Mouse (Mus musculus): ENCODE measurements around the gene Prkx. TPM values are rescaled to one million over a fixed set of nuclear protein-coding genes. Genes with fewer than 3 reads are reported as not detected.

Prkx gene
- 10 to 100 TPM; 11.2 to 11.7 TPM for total RNA-seq (2021)
- long read RNA-seq, experiment 1, partial matches to known transcripts, result 1 of 3 reads
- long read RNA-seq, experiment 1, other reads (novel, unspliced or antisense), result 2 of 3 reads
- long read RNA-seq, experiment 2, full-length matches to known transcripts, result 3 of 8 reads
- long read RNA-seq, experiment 2, partial matches to known transcripts, result 2 of 8 reads
- long read RNA-seq, experiment 2, other reads (novel, unspliced or antisense), result 3 of 8 reads

GRCm38 (mm10) chrX:77796238-77796835, at the start of gene Prkx:
Prkx (minus strand) TSS chrX:77796278.
- DNase-seq (ENCODE audit: low spot score in 2 of 2), result peak in 1 of 2 experiments; percentile 15

- DNase-seq (ENCODE audit: low spot score in 2 of 2), result no peak
Measured at GRCm38 (mm10) chrX:77812031-77812430, 16.0 kb upstream of the Prkx start.

DNA sequence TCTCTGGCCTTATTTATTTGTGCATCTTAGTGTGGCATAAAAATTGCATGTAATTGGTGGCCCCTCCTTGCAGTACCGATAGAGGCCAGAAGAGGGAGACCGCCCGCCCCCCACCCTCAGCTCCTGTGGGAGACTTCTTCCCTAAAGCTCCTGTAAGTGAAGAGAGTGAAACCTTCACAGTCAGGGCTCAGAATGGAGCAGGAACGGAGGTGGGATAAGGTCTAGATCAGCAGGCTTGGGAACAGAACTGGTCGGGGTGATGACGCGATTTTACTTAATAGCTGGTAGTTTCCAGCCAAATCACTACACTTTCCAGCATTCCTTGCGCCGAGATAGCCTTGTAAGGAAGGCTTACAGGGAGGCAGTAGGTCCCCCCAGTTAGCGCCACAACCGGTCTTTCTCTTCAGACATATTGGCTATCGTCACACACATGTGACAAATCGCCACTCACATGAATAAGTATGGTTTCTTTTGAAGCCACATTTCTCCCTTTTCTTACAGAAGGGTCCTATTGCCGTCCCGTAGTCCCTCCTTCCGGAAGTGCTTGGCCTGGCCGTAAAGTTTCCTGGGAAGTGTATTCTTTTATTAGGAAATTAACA, 14.6 kb upstream of the Prkx start:
- peak; percentile 2 to 6 for DNase-seq (ENCODE audit: low spot score in 2 of 2)

- peak in 1 of 2 experiments; percentile 3 for DNase-seq (ENCODE audit: low spot score in 2 of 2)
Measured at GRCm38 (mm10) chrX:77808602-77809001, 12.5 kb upstream of the Prkx start.

DNA sequence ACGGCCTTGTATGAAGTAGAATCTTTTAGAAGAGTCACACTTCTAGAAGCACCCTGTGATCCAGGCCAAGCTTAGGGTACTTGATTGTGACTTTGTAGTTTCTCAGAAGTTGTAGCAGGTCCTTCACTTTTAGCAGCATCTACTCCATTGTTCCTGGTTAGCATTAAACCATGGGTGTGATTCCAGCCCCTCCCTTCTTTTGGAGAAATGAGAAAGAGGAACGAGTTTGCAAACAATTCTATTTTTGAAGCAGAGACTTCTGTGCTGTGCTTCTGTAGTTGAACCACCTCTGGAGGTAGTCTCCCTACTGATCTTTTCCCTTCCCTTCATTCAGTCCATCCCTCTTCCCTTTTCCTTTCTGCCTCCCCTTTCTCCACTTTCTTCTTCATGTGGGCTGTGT, 6.2 kb upstream of the Prkx start:
- DNase-seq (ENCODE audit: low spot score in 2 of 2), result no peak

- DNase-seq (ENCODE audit: low spot score in 2 of 2), result no peak
Measured at GRCm38 (mm10) chrX:77801543-77801942, 5.5 kb upstream of the Prkx start.

DNA sequence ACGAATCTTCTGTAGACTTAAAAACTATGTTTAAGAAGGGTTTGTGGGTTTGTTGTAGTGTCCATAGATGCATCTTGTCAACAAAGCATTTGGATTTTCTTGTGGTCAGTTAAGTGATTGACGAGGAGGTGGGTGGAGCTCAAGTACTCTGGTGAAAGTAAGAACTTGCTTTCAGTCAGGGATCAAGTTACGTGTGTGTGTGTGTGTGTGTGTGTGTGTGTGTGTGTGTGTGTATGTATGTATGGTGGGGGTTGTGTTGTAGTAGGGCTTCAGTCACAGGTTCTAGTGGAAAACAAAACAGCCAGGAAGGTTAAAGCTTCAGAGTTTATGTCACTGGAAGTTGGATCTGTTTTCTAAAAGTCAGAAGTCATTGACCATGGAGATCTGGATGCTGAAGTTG, 3.5 kb upstream of the Prkx start:
- no peak for DNase-seq (ENCODE audit: low spot score in 2 of 2)

- no peak for DNase-seq (ENCODE audit: low spot score in 2 of 2)
Measured at GRCm38 (mm10) chrX:77797801-77798200, 1.7 kb upstream of the Prkx start.

GRCm38 (mm10) chrX:77796916-77797315, 838 bp upstream of the Prkx start:
- no peak for DNase-seq (ENCODE audit: low spot score in 2 of 2)

- peak; percentile 64 to 69 for DNase-seq (ENCODE audit: low spot score in 2 of 2)
Measured at GRCm38 (mm10) chrX:77795858-77796174, 262 bp downstream of the Prkx start.

DNA sequence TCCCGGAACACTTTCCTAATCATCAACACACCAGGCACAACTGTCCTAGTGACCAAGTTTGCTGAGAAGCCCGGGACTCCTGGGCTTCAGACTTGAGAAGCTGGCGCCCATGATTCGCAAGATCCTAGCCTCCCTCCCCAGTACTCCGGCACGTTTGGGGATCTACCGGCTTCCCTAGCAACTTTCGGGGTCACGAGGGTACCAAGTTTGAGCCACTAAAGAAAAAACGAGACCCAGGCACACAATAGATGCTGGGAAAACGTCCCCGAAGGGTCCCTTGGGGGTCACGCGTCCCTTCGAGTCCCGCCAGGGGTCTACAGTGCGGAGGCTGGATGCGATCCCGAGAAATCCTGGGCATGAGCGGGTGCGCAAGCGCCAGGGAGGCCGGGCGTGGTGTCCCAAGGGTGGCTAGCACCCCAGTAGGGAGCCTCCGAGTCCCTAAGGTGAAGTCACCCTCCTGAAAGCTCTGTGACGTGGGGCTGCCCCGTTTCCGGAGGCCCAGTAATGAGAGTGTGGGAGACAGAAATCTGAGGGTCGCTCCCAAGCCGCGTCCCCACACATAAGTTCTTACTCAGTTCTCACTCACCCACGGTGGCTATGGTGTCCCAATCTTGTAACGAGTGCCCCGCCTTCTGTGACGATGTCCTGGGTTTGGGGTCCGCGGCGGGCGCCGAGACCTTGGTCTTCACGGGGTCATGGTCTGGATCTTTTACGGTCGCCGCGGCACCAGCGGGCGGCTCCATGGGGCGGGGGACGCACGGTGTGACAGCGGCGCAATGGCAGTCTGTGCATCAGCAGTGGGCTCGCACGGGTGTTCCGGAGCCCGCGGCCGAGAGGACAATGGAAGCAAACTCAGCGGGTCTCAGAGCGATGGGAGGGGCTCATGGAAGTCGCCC, 868 bp downstream of the Prkx start:
- peak; percentile 2 to 11 for DNase-seq (ENCODE audit: low spot score in 2 of 2)

DNA sequence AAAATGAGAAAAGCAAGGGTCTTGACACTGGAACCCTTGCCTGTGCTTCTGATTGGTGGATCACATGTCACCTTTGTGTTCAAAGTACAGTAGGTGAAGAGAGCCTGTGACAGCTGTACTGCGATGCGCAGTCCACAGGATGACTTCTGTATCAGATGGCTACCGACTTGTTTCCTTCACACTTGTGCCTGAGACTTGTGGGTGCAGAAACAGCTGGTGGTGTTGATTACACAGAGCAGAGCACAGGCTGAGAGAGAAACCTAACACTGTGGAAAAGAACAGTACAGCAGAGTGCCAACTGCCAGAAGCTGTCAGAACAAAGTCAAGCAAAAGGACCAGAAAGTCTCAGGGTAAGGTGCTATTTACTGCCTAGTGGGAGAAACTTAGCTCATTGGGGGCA, 7.4 kb downstream of the Prkx start:
- DNase-seq (ENCODE audit: low spot score in 2 of 2), result no peak

- no peak for DNase-seq (ENCODE audit: low spot score in 2 of 2)
Measured at GRCm38 (mm10) chrX:77786354-77786753, 9.7 kb downstream of the Prkx start.

DNA sequence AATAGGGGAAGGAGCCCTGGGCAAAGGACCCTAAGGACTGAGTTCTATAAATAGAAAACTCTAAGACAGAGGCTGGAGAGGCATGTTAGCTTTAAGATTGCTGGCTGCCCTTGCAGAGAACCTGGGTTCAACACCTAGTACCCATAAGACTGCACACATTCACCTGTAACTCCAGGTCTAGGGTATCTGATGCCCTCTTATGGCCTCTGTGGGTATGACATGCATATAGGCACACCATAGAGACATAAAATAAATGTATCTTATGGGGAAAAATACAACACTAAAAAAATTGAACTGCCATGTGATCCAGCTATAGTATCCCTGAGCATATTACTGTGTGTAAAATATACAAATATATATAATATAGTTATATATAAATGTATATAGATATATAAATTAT, 18.3 kb downstream of the Prkx start:
- DNase-seq (ENCODE audit: low spot score in 2 of 2), result no peak

- DNase-seq (ENCODE audit: low spot score in 2 of 2), result no peak
Measured at GRCm38 (mm10) chrX:77765153-77765552, 30.9 kb downstream of the Prkx start.

GRCm38 (mm10) chrX:77744260-77744659, 51.8 kb downstream of the Prkx start:
- DNase-seq (ENCODE audit: low spot score in 2 of 2), result no peak

GRCm38 (mm10) chrX:77741383-77741782, 54.7 kb downstream of the Prkx start:
- no peak for DNase-seq (ENCODE audit: low spot score in 2 of 2)

GRCm38 (mm10) chrX:77733930-77734536, 62.0 kb downstream of the Prkx start:
- no peak for DNase-seq (ENCODE audit: low spot score in 2 of 2)

- DNase-seq (ENCODE audit: low spot score in 2 of 2), result no peak
Measured at GRCm38 (mm10) chrX:77720298-77720697, 75.8 kb downstream of the Prkx start.

All from adrenal gland, postnatal 4 days (tissue).